Mouse (Mus musculus): Measurements from ENCODE around the gene Mapk1ip1l. TPM values are rescaled to one million over a fixed set of nuclear protein-coding genes. Genes with fewer than 3 reads are reported as not detected.

Gene Mapk1ip1l
- 10 to 100 TPM; 66.1 to 80.8 TPM for total RNA-seq (2021)
- long read RNA-seq, full-length matches to known transcripts, result 6 of 13 reads
- long read RNA-seq, partial matches to known transcripts, result 6 of 13 reads
- long read RNA-seq, other reads (novel, unspliced or antisense), result 1 of 13 reads

GRCm38 (mm10) chr14:47297785-47298407, at the start of gene Mapk1ip1l:
Mapk1ip1l (plus strand) TSS chr14:47298266.
- peak; percentile 97 to 98 for DNase-seq (ENCODE audit: low spot score in 2 of 2)

- DNase-seq (ENCODE audit: low spot score in 2 of 2), result no peak
These were observed 48.2 kb upstream of the Mapk1ip1l start for GRCm38 (mm10) chr14:47249839-47250238.

GRCm38 (mm10) chr14:47264866-47265265, 33.2 kb upstream of the Mapk1ip1l start:
- no peak for DNase-seq (ENCODE audit: low spot score in 2 of 2)

- DNase-seq (ENCODE audit: low spot score in 2 of 2), result no peak
These were observed 32.2 kb upstream of the Mapk1ip1l start for GRCm38 (mm10) chr14:47265829-47266228.

GRCm38 (mm10) chr14:47269056-47269455, 29.0 kb upstream of the Mapk1ip1l start:
- DNase-seq (ENCODE audit: low spot score in 2 of 2), result no peak

- DNase-seq (ENCODE audit: low spot score in 2 of 2), result no peak
These were observed 28.4 kb upstream of the Mapk1ip1l start for GRCm38 (mm10) chr14:47269706-47270105.

- no peak for DNase-seq (ENCODE audit: low spot score in 2 of 2)
These were observed 24.3 kb upstream of the Mapk1ip1l start for GRCm38 (mm10) chr14:47273751-47274150.

- no peak for DNase-seq (ENCODE audit: low spot score in 2 of 2)
These were observed 22.6 kb upstream of the Mapk1ip1l start for GRCm38 (mm10) chr14:47275417-47275816.

- DNase-seq (ENCODE audit: low spot score in 2 of 2), result peak in 1 of 2 experiments; percentile 24
These were observed 21.9 kb upstream of the Mapk1ip1l start for GRCm38 (mm10) chr14:47276036-47276603.

GRCm38 (mm10) chr14:47276637-47277393, 21.3 kb upstream of the Mapk1ip1l start, which contains the start of the genes Wdhd1 and Socs4:
Wdhd1 (minus strand) TSS chr14:47276857.
Socs4 (plus strand) TSS chr14:47276931.
- peak; percentile 89 to 95 for DNase-seq (ENCODE audit: low spot score in 2 of 2)

GRCm38 (mm10) chr14:47279058-47279457, 19.0 kb upstream of the Mapk1ip1l start:
- DNase-seq (ENCODE audit: low spot score in 2 of 2), result no peak

GRCm38 (mm10) chr14:47281535-47281934, 16.5 kb upstream of the Mapk1ip1l start:
- DNase-seq (ENCODE audit: low spot score in 2 of 2), result no peak

GRCm38 (mm10) chr14:47283568-47283967, 14.5 kb upstream of the Mapk1ip1l start:
- no peak for DNase-seq (ENCODE audit: low spot score in 2 of 2)

GRCm38 (mm10) chr14:47285271-47285670, 12.8 kb upstream of the Mapk1ip1l start:
- no peak for DNase-seq (ENCODE audit: low spot score in 2 of 2)

GRCm38 (mm10) chr14:47286215-47286614, 11.9 kb upstream of the Mapk1ip1l start:
- no peak for DNase-seq (ENCODE audit: low spot score in 2 of 2)

GRCm38 (mm10) chr14:47287021-47287420, 11.0 kb upstream of the Mapk1ip1l start:
- no peak for DNase-seq (ENCODE audit: low spot score in 2 of 2)

- DNase-seq (ENCODE audit: low spot score in 2 of 2), result no peak
These were observed 6.3 kb upstream of the Mapk1ip1l start for GRCm38 (mm10) chr14:47291772-47292171.

GRCm38 (mm10) chr14:47294136-47294535, 3.9 kb upstream of the Mapk1ip1l start:
- DNase-seq (ENCODE audit: low spot score in 2 of 2), result no peak

GRCm38 (mm10) chr14:47296232-47296631, 1.8 kb upstream of the Mapk1ip1l start:
- DNase-seq (ENCODE audit: low spot score in 2 of 2), result no peak

- no peak for DNase-seq (ENCODE audit: low spot score in 2 of 2)
These were observed 334 bp downstream of the Mapk1ip1l start for GRCm38 (mm10) chr14:47298408-47298792.

- peak in 1 of 2 experiments; percentile 12 for DNase-seq (ENCODE audit: low spot score in 2 of 2)
These were observed 774 bp downstream of the Mapk1ip1l start for GRCm38 (mm10) chr14:47298819-47299261.

All from layer of hippocampus, postnatal 10 days (tissue).